Comparison of ENCODE assay signal across 10 mouse cellular contexts in genomic region chr2:121415591-121415990, GRCm38 (mm10). TPM values are rescaled to one million over a fixed set of nuclear protein-coding genes. Genes with fewer than 3 reads are reported as not detected.
DNase-seq lines count a peak whose midpoint lies in the region; ATAC-seq and TF ChIP-seq lines count a peak whose summit lies in the region.
"Had no signal": no experiment of that assay in that cellular context is flagged by ENCODE, and none has a peak within 500 bp of the region (broad histone marks: within the 10 kb centered on the region; RNA-seq: fewer than 3 reads in every experiment).

No protein-coding gene starts in this region.

- no peak overlapping the region for H3K27ac ChIP-seq in kidney, embryonic 14.5 days (ENCODE audit: low read depth, low read length)
- no peak overlapping the region for H3K27ac ChIP-seq in embryonic facial prominence, embryonic 11.5 days (replicated peaks; ENCODE audit: low read depth, low read length)
- H3K27ac ChIP-seq in hindbrain, postnatal 0 days, result no peak overlapping the region
- no peak overlapping the region for H3K27ac ChIP-seq in midbrain, embryonic 15.5 days

- H3K36me3 ChIP-seq in kidney, embryonic 14.5 days (ENCODE audit: control insufficient read depth, insufficient read depth, low read length), result peaks cover 37% of the 10 kb centered on the region
- peaks cover 7% of the 10 kb centered on the region for H3K36me3 ChIP-seq in embryonic facial prominence, embryonic 11.5 days (replicated peaks; ENCODE audit: control insufficient read depth, insufficient read depth, low read depth, low read length)
- H3K36me3 ChIP-seq in hindbrain, postnatal 0 days (ENCODE audit: insufficient read depth, low read length), result peaks cover 7% of the 10 kb centered on the region; the same call in 1 of the 2 replicates
- no peaks in the 10 kb centered on the region; the same call in 1 of the 2 replicates for H3K36me3 ChIP-seq in midbrain, embryonic 15.5 days (replicated peaks)

- TF ChIP-seq CTCF in hindbrain, postnatal 0 days (IDR thresholded peaks at IDR 0.05; ENCODE audit: low read depth), result no peak

- H3K9me3 ChIP-seq in kidney, embryonic 14.5 days (ENCODE audit: control insufficient read depth, low read length), result no peaks in the 10 kb centered on the region
- no peaks in the 10 kb centered on the region for H3K9me3 ChIP-seq in embryonic facial prominence, embryonic 11.5 days (replicated peaks; ENCODE audit: control insufficient read depth, low read length)
- H3K9me3 ChIP-seq in hindbrain, postnatal 0 days (ENCODE audit: low read length), result no peaks in the 10 kb centered on the region
- no peaks in the 10 kb centered on the region for H3K9me3 ChIP-seq in midbrain, embryonic 15.5 days
- H3K9me3 ChIP-seq: G1E had no signal

- H3K4me1 ChIP-seq in kidney, embryonic 14.5 days (ENCODE audit: control insufficient read depth, insufficient read depth, low read length), result peaks cover 11% of the 10 kb centered on the region; the same call in 1 of the 2 replicates
- no peaks in the 10 kb centered on the region for H3K4me1 ChIP-seq in embryonic facial prominence, embryonic 11.5 days (ENCODE audit: control insufficient read depth, insufficient read depth, low read length)
- H3K4me1 ChIP-seq in hindbrain, postnatal 0 days (ENCODE audit: insufficient read depth, low read length), result peaks cover 11% of the 10 kb centered on the region; the same call in 1 of the 2 replicates
- H3K4me1 ChIP-seq in midbrain, embryonic 15.5 days, result peaks cover 31% of the 10 kb centered on the region

- DNase-seq in kidney, adult 9 months, result no peak
- DNase-seq in embryonic facial prominence, embryonic 11.5 days (ENCODE audit: low spot score), result no peak
- DNase-seq in hindbrain, postnatal 0 days (ENCODE audit: low spot score), result no peak
- no peak for DNase-seq in retina, embryonic 14.5 days (ENCODE audit: low spot score)
- no peak for DNase-seq in thymus, postnatal 4 days
- no peak for DNase-seq in adrenal gland, postnatal 14 days
- DNase-seq: cerebellum, postnatal 25 days had no signal

- H3K9ac ChIP-seq in kidney, embryonic 14.5 days (ENCODE audit: low read depth, low read length), result peak overlapping the region; percentile 99; the same call in 1 of the 2 replicates
- no peak overlapping the region for H3K9ac ChIP-seq in embryonic facial prominence, embryonic 11.5 days (replicated peaks; ENCODE audit: low read length)
- peak overlapping the region; percentile 9; the same call in 1 of the 2 replicates for H3K9ac ChIP-seq in hindbrain, postnatal 0 days (replicated peaks; ENCODE audit: low read length)
- peak overlapping the region; percentile 90; the same call in 1 of the 2 replicates for H3K9ac ChIP-seq in midbrain, embryonic 15.5 days

- peak overlapping the region; percentile 70 for H3K4me2 ChIP-seq in kidney, embryonic 14.5 days (replicated peaks; ENCODE audit: low read depth, low read length)
- peak overlapping the region; percentile 57 for H3K4me2 ChIP-seq in embryonic facial prominence, embryonic 11.5 days (ENCODE audit: low read depth, low read length)
- peak overlapping the region; percentile 59 for H3K4me2 ChIP-seq in hindbrain, postnatal 0 days (ENCODE audit: low read depth, low read length)
- H3K4me2 ChIP-seq in midbrain, embryonic 15.5 days, result peak overlapping the region; percentile 66

- 78% methylated on average over 3 of the region's 3 CpGs for WGBS in kidney, embryonic 14.5 days
- 87% methylated on average over 3 of the region's 3 CpGs for WGBS in embryonic facial prominence, embryonic 11.5 days
- WGBS in hindbrain, postnatal 0 days, result 71% methylated on average over 3 of the region's 3 CpGs
- 86% methylated on average over 3 of the region's 3 CpGs for WGBS in midbrain, embryonic 15.5 days

- no peak for ATAC-seq in kidney, embryonic 14.5 days (ENCODE audit: low FRiP score, low TSS enrichment)
- no peak for ATAC-seq in embryonic facial prominence, embryonic 11.5 days (replicated peaks; ENCODE audit: insufficient number of reproducible peaks, low FRiP score, low TSS enrichment, low read depth)
- ATAC-seq in hindbrain, postnatal 0 days, result no peak
- ATAC-seq in midbrain, embryonic 15.5 days (replicated peaks), result no peak

- peak overlapping the region; percentile 98 for H3K4me3 ChIP-seq in kidney, embryonic 14.5 days (ENCODE audit: low read length)
- peak overlapping the region; percentile 99 for H3K4me3 ChIP-seq in embryonic facial prominence, embryonic 11.5 days (ENCODE audit: low read depth, low read length)
- H3K4me3 ChIP-seq in hindbrain, postnatal 0 days (ENCODE audit: low read length), result no peak overlapping the region
- peak overlapping the region; percentile 90 for H3K4me3 ChIP-seq in midbrain, embryonic 15.5 days

- no peaks in the 10 kb centered on the region for H3K27me3 ChIP-seq in kidney, embryonic 14.5 days (ENCODE audit: control insufficient read depth, insufficient read depth, low read length)
- H3K27me3 ChIP-seq in embryonic facial prominence, embryonic 11.5 days (ENCODE audit: control insufficient read depth, insufficient read depth, low read length), result no peaks in the 10 kb centered on the region
- H3K27me3 ChIP-seq in hindbrain, postnatal 0 days (ENCODE audit: insufficient read depth, low read length), result no peaks in the 10 kb centered on the region
- no peaks in the 10 kb centered on the region for H3K27me3 ChIP-seq in midbrain, embryonic 15.5 days (replicated peaks)

RNA-seq across cellular contexts. Expression of gene Catsper2, which starts 2.0 kb away (rescaled TPM):
- polyA plus RNA-seq in kidney, embryonic 14.5 days (2014; fragmentation: Nextera tagmentation; extraction: Ambion mirVana), result 2.2 and 2.8 TPM in 2 replicates
- polyA plus RNA-seq in embryonic facial prominence, embryonic 11.5 days (2014; fragmentation: Nextera tagmentation; extraction: Ambion mirVana), result 1.8 and 2.0 TPM in 2 replicates
- 2.1 and 3.3 TPM in 2 replicates for total RNA-seq in hindbrain, postnatal 0 days (2014; rRNA removed)
- 4.3 and 4.9 TPM in 2 replicates for polyA plus RNA-seq in hindbrain, postnatal 0 days (2015; fragmentation: Nextera tagmentation; extraction: Ambion mirVana)
- polyA plus RNA-seq in midbrain, embryonic 15.5 days (2015; fragmentation: Nextera tagmentation; extraction: Ambion mirVana), result 5.9 and 7.0 TPM in 2 replicates
- total RNA-seq in adrenal gland, postnatal 14 days (2021), result 3.5 and 3.6 TPM in 2 replicates

RNA-seq across cellular contexts. Expression of gene Pdia3, which starts 2.0 kb away (rescaled TPM):
- 542 and 571 TPM in 2 replicates for polyA plus RNA-seq in kidney, embryonic 14.5 days (2014; fragmentation: Nextera tagmentation; extraction: Ambion mirVana)
- polyA plus RNA-seq in embryonic facial prominence, embryonic 11.5 days (2014; fragmentation: Nextera tagmentation; extraction: Ambion mirVana), result 589 and 609 TPM in 2 replicates
- total RNA-seq in hindbrain, postnatal 0 days (2014; rRNA removed), result 47.4 and 56.8 TPM in 2 replicates
- polyA plus RNA-seq in hindbrain, postnatal 0 days (2015; fragmentation: Nextera tagmentation; extraction: Ambion mirVana), result 291 and 296 TPM in 2 replicates
- 351 and 354 TPM in 2 replicates for polyA plus RNA-seq in midbrain, embryonic 15.5 days (2015; fragmentation: Nextera tagmentation; extraction: Ambion mirVana)
- total RNA-seq in adrenal gland, postnatal 14 days (2021), result 306 and 320 TPM in 2 replicates

RNA-seq across cellular contexts. Expression of gene Ell3, which starts 28.5 kb away (rescaled TPM):
- polyA plus RNA-seq in kidney, embryonic 14.5 days (2014; fragmentation: Nextera tagmentation; extraction: Ambion mirVana), result 12.0 and 12.2 TPM in 2 replicates
- polyA plus RNA-seq in embryonic facial prominence, embryonic 11.5 days (2014; fragmentation: Nextera tagmentation; extraction: Ambion mirVana), result 9.5 and 15.2 TPM in 2 replicates
- total RNA-seq in hindbrain, postnatal 0 days (2014; rRNA removed), result 0.58 TPM in 1 of 2 replicates, not detected in the other
- polyA plus RNA-seq in hindbrain, postnatal 0 days (2015; fragmentation: Nextera tagmentation; extraction: Ambion mirVana), result 1.4 and 1.7 TPM in 2 replicates
- polyA plus RNA-seq in midbrain, embryonic 15.5 days (2015; fragmentation: Nextera tagmentation; extraction: Ambion mirVana), result 2.2 and 3.0 TPM in 2 replicates
- total RNA-seq in adrenal gland, postnatal 14 days (2021), result 0.26 and 0.94 TPM in 2 replicates
- total RNA-seq: G1E had no signal

RNA-seq across cellular contexts. Expression of gene Strc, which starts 28.6 kb away (rescaled TPM):
- not detected in 2 replicates for polyA plus RNA-seq in kidney, embryonic 14.5 days (2014; fragmentation: Nextera tagmentation; extraction: Ambion mirVana)
- polyA plus RNA-seq in embryonic facial prominence, embryonic 11.5 days (2014; fragmentation: Nextera tagmentation; extraction: Ambion mirVana), result not detected in 2 replicates
- total RNA-seq in hindbrain, postnatal 0 days (2014; rRNA removed), result 0.07 TPM in 1 of 2 replicates, not detected in the other
- polyA plus RNA-seq in hindbrain, postnatal 0 days (2015; fragmentation: Nextera tagmentation; extraction: Ambion mirVana), result 0.03 TPM in 1 of 2 replicates, not detected in the other
- polyA plus RNA-seq in midbrain, embryonic 15.5 days (2015; fragmentation: Nextera tagmentation; extraction: Ambion mirVana), result not detected in 2 replicates
- not detected in 2 replicates for total RNA-seq in adrenal gland, postnatal 14 days (2021)
- polyA plus RNA-seq: G1E had no signal

RNA-seq across cellular contexts. Expression of gene Serf2, which starts 33.4 kb away (rescaled TPM):
- polyA plus RNA-seq in kidney, embryonic 14.5 days (2014; fragmentation: Nextera tagmentation; extraction: Ambion mirVana), result 522 and 664 TPM in 2 replicates
- polyA plus RNA-seq in embryonic facial prominence, embryonic 11.5 days (2014; fragmentation: Nextera tagmentation; extraction: Ambion mirVana), result 475 and 478 TPM in 2 replicates
- total RNA-seq in hindbrain, postnatal 0 days (2014; rRNA removed), result 420 and 667 TPM in 2 replicates
- 306 and 336 TPM in 2 replicates for polyA plus RNA-seq in hindbrain, postnatal 0 days (2015; fragmentation: Nextera tagmentation; extraction: Ambion mirVana)
- polyA plus RNA-seq in midbrain, embryonic 15.5 days (2015; fragmentation: Nextera tagmentation; extraction: Ambion mirVana), result 267 and 285 TPM in 2 replicates
- 386 and 388 TPM in 2 replicates for total RNA-seq in adrenal gland, postnatal 14 days (2021)
